ENCODE assay signal across 21 mouse cellular contexts in the genomic region with DNA sequence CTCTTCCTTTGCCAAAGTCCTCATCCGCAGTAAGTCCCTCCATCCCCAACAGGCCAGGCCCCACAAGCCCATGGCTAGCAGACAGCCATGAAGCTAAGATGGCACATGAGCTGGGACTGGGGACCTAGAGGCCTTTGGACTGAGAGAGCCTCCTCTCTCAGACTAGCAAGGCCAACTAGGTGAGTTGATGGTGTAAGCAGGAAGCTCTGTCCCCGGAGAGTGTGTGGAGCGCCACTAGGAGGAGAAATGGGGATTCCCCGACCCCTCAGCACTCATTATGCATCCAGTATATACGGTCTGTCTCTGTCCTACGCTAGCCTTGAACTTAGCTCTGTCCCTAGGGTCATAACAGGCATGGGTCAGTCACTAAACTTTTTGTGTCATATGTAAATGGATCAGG. TPM values are rescaled to one million over a fixed set of nuclear protein-coding genes. Genes with fewer than 3 reads are reported as not detected.
"Had no signal": no experiment of that assay in that cellular context is flagged by ENCODE, and none has a peak within 500 bp of the region (broad histone marks: within the 10 kb centered on the region; RNA-seq: fewer than 3 reads in every experiment).

No protein-coding gene starts in this region.

- H3K27ac ChIP-seq: kidney, postnatal 0 days; layer of hippocampus, adult 2 months; left cerebral cortex, adult 2 months; liver, embryonic 13.5 days; stomach, embryonic 15.5 days had no signal

- H3K9ac ChIP-seq: liver, embryonic 13.5 days; stomach, embryonic 15.5 days had no signal

- H3K4me3 ChIP-seq: layer of hippocampus, adult 2 months; left cerebral cortex, adult 2 months; liver, embryonic 13.5 days; stomach, embryonic 15.5 days had no signal

- H3K9me3 ChIP-seq: liver, embryonic 13.5 days; stomach, embryonic 15.5 days had no signal

- H3K27me3 ChIP-seq: stomach, embryonic 15.5 days had no signal

- H3K36me3 ChIP-seq: liver, embryonic 13.5 days; stomach, embryonic 15.5 days had no signal

- DNase-seq: kidney, postnatal 25 days; layer of hippocampus, adult 9-11 months; layer of hippocampus, postnatal 36 days; liver, embryonic 13.5 days; lung, adult 2 months; lung, postnatal 14 days; lung, postnatal 4 days; midbrain, embryonic 14.5 days; thymus, postnatal 25 days had no signal

- H3K4me1 ChIP-seq: liver, embryonic 13.5 days had no signal

- H3K4me2 ChIP-seq: liver, embryonic 13.5 days; midbrain, embryonic 11.5 days; stomach, embryonic 15.5 days had no signal

RNA-seq across cellular contexts. Expression of gene Myom3, which starts 12.1 kb away (rescaled TPM):
- total RNA-seq: megakaryocyte progenitor cell, adult 5-6 weeks; megakaryocyte-erythroid progenitor cell, adult 5-6 weeks had no signal

RNA-seq across cellular contexts. Expression of gene Il22ra1, which starts 43.6 kb away (rescaled TPM):
- total RNA-seq: layer of hippocampus, postnatal 36 days; megakaryocyte progenitor cell, adult 5-6 weeks; megakaryocyte-erythroid progenitor cell, adult 5-6 weeks had no signal
- polyA plus RNA-seq: limb, embryonic 11.5 days; midbrain, embryonic 11.5 days; midbrain, embryonic 14.5 days; midbrain, postnatal 0 days; neural tube, embryonic 11.5 days; neural tube, embryonic 14.5 days; thymus, postnatal 0 days had no signal
